Mouse (Mus musculus): Measurements from ENCODE around the gene H2-DMb1. TPM values are rescaled to one million over a fixed set of nuclear protein-coding genes. Genes with fewer than 3 reads are reported as not detected.

H2-DMb1 gene
- total and polyA plus RNA-seq, 3 experiments: 60.7 to 147 (median 102) TPM

GRCm38 (mm10) chr17:34194723-34195122, 41.9 kb downstream of the H2-DMb1 start:
- in situ Hi-C loops (cut with MboI; ENCODE audit: low pct_ligation_motif_present, low pct_unique_long_range_greater_than_20kb, low sequenced_read_pairs): no loop called here
- Histone ChIP-seq H3K4me3 (replicated peaks in 1 of 3; ENCODE audit: low read depth in 2 of 3, low read length in 2 of 3, poor library complexity in 1 of 3) (no peak overlapping the region), H3K9ac (ENCODE audit: insufficient read depth, low read depth) (no peak overlapping the region), H3K36me3 (replicated peaks in 1 of 2; ENCODE audit: control insufficient read depth in 1 of 2, insufficient read depth in 1 of 2, low read length in 1 of 2) (peaks cover 62 to 76% of the 10 kb centered on the region in 2 experiments), H3K4me1 (ENCODE audit: control insufficient read depth in 1 of 2, insufficient read depth in 2 of 2) (peaks cover 32 to 67% of the 10 kb centered on the region in 2 experiments), H3K4me2 (ENCODE audit: insufficient read depth, low read depth, poor library complexity, severe bottlenecking) (0 out of 2 replicates have a peak overlapping the region, but pooled peaks have one; percentile 17), H3K9me3 (replicated peaks; ENCODE audit: low read length) (no peaks in the 10 kb centered on the region), H3K27me3 (replicated peaks) (no peaks in the 10 kb centered on the region), H3K27ac (ENCODE audit: insufficient read depth, low read depth) (peak overlapping the region; percentile 35), H3K79me2 (replicated peaks; ENCODE audit: control insufficient read depth, extremely low read depth, insufficient read depth, poor library complexity, severe bottlenecking) (peaks cover 68% of the 10 kb centered on the region)
- DNase-seq (ENCODE audit: extremely low read depth): no peak
- TF ChIP-seq MAFK (IDR thresholded peaks at IDR 0.05; ENCODE audit: insufficient replicate concordance, low read length): no peak
- TF ChIP-seq POLR2AphosphoS2 (IDR thresholded peaks at IDR 0.05; ENCODE audit: low read depth, low read length): no peak
- no peak for TF ChIP-seq JUN (IDR thresholded peaks at IDR 0.05; ENCODE audit: insufficient read depth, low read depth, low read length)
- no peak for TF ChIP-seq EP300 (IDR thresholded peaks at IDR 0.05; ENCODE audit: low read length)
- no peak for TF ChIP-seq CHD1 (IDR thresholded peaks at IDR 0.05; ENCODE audit: low read depth, low read length)
- no peak for TF ChIP-seq POLR2A (IDR thresholded peaks at IDR 0.05; ENCODE audit: low read depth, low read length)
- TF ChIP-seq SMC3 (IDR thresholded peaks at IDR 0.05; ENCODE audit: low read depth, low read length): no peak
- TF ChIP-seq CTCF (conservative IDR thresholded peaks at IDR 0.05 in 1 of 2, IDR thresholded peaks at IDR 0.05 in 1 of 2; ENCODE audit: low read depth in 2 of 2, low read length in 2 of 2): no peak
- no peak for TF ChIP-seq JUND (conservative IDR thresholded peaks at IDR 0.05; ENCODE audit: low read depth, low read length)
- no peak for TF ChIP-seq MEF2A (IDR thresholded peaks at IDR 0.05; ENCODE audit: borderline replicate concordance, low read depth, low read length)
- no peak for TF ChIP-seq TBP (conservative IDR thresholded peaks at IDR 0.05; ENCODE audit: low read depth, low read length)
- TF ChIP-seq ZMIZ1 (IDR thresholded peaks at IDR 0.05; ENCODE audit: low read depth, low read length): no peak
- TF ChIP-seq ZC3H11A (IDR thresholded peaks at IDR 0.05; ENCODE audit: low read depth, low read length): no peak
- no peak for TF ChIP-seq ELF1 (IDR thresholded peaks at IDR 0.05; ENCODE audit: low read depth, low read length)
- no peak for TF ChIP-seq MXI1 (IDR thresholded peaks at IDR 0.05; ENCODE audit: low read depth, low read length)
- TF ChIP-seq SIN3A (IDR thresholded peaks at IDR 0.05; ENCODE audit: low read length): no peak
- dilution Hi-C loops (cut with MboI; ENCODE audit: extremely low pct_ligation_motif_present, extremely low pct_unique_long_range_greater_than_20kb, low sequenced_read_pairs): no loop called here

DNA sequence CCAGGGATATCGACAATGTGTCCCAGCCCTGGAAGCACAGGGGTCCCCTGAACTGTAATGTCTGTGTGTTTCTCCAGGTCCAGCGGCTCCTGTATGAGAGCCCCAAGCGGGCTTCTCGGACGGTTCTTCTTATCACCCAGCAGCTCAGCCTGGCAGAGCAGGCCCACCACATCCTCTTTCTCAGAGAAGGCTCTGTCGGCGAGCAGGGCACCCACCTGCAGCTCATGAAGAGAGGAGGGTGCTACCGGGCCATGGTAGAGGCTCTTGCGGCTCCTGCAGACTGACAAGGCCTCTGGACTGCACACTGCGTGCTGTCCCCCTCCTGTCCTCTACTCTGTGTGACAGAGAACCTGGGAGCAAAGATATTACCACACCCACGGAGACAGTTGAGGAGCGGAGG, 43.6 kb downstream of the H2-DMb1 start:
- peak overlapping the region; percentile 68 for H3K4me2 ChIP-seq (ENCODE audit: insufficient read depth, low read depth, poor library complexity, severe bottlenecking)
- H3K9me3 ChIP-seq (replicated peaks; ENCODE audit: low read length): no peaks in the 10 kb centered on the region
- H3K4me3 ChIP-seq (replicated peaks in 1 of 3; ENCODE audit: low read depth in 2 of 3, low read length in 2 of 3, poor library complexity in 1 of 3): peak overlapping the region in 1 of 3 experiments; percentile 93
- TF ChIP-seq IRF4 (IDR thresholded peaks at IDR 0.05; ENCODE audit: low read depth, low read length): no peak
- TF ChIP-seq MEF2A (IDR thresholded peaks at IDR 0.05; ENCODE audit: borderline replicate concordance, low read depth, low read length): no peak
- TF ChIP-seq EP300 (IDR thresholded peaks at IDR 0.05; ENCODE audit: low read length): 0 out of 2 replicates have a peak, but pooled peaks have one; percentile 30
- peak; percentile 24; the same call in 1 of the 2 replicates for TF ChIP-seq MXI1 (IDR thresholded peaks at IDR 0.05; ENCODE audit: low read depth, low read length)
- no peak for TF ChIP-seq RAD21 (IDR thresholded peaks at IDR 0.05; ENCODE audit: low read depth, low read length)
- 0 out of 2 replicates have a peak, but pooled peaks have one; percentile 50 for TF ChIP-seq SIN3A (IDR thresholded peaks at IDR 0.05; ENCODE audit: low read length)
- TF ChIP-seq UBTF (IDR thresholded peaks at IDR 0.05; ENCODE audit: low read depth, low read length): no peak
- TF ChIP-seq NELFE (IDR thresholded peaks at IDR 0.05; ENCODE audit: low read depth, low read length): no peak
- TF ChIP-seq GABPA (IDR thresholded peaks at IDR 0.05; ENCODE audit: insufficient replicate concordance, low read depth, low read length): no peak
- TF ChIP-seq TBP (conservative IDR thresholded peaks at IDR 0.05; ENCODE audit: low read depth, low read length): no peak
- H3K27me3 ChIP-seq (replicated peaks): no peaks in the 10 kb centered on the region
- peaks cover 59 to 75% of the 10 kb centered on the region in 2 experiments for H3K36me3 ChIP-seq (replicated peaks in 1 of 2; ENCODE audit: control insufficient read depth in 1 of 2, insufficient read depth in 1 of 2, low read length in 1 of 2)
- in situ Hi-C loops (cut with MboI; ENCODE audit: low pct_ligation_motif_present, low pct_unique_long_range_greater_than_20kb, low sequenced_read_pairs) (no loop called here), dilution Hi-C loops (cut with MboI; ENCODE audit: extremely low pct_ligation_motif_present, extremely low pct_unique_long_range_greater_than_20kb, low sequenced_read_pairs) (no loop called here)
- H3K79me2 ChIP-seq (replicated peaks; ENCODE audit: control insufficient read depth, extremely low read depth, insufficient read depth, poor library complexity, severe bottlenecking): peaks cover 66% of the 10 kb centered on the region
- no peak for DNase-seq (ENCODE audit: extremely low read depth)
- peaks cover 30 to 66% of the 10 kb centered on the region in 2 experiments for H3K4me1 ChIP-seq (ENCODE audit: control insufficient read depth in 1 of 2, insufficient read depth in 2 of 2)
- peak overlapping the region; percentile 81 for H3K27ac ChIP-seq (ENCODE audit: insufficient read depth, low read depth)
- H3K9ac ChIP-seq (ENCODE audit: insufficient read depth, low read depth): peak overlapping the region; percentile 37; the same call in 1 of the 2 replicates
